Mouse (Mus musculus): Measurements from ENCODE around the gene Tcf25.

The Tcf25 gene

DNA sequence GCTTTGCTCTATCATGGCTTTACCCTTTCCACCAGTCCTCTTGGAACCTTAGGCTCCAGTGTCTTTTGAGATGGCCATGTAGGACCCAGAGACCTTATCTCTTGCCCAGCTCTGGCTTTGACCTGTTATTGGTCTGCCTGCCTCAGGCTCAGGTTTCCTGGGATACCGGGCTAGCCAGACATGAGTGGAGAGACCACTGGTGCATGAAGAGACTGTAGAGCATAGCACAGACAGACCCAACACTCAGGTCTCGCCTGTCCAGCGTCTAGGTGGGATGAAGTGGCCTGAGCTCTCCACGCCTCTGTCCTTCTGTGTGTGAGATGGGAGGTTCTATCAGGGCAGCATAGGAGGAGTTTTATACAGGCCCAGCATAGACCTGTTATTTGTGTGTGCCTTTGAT lies 24.5 kb upstream of the Tcf25 start:
- DNase-seq (ENCODE audit: low spot score in 2 of 2) = no peak

- no peak for DNase-seq (ENCODE audit: low spot score in 2 of 2)
These were observed 21.4 kb upstream of the Tcf25 start for GRCm38 (mm10) chr8:123352118-123352517.

DNA sequence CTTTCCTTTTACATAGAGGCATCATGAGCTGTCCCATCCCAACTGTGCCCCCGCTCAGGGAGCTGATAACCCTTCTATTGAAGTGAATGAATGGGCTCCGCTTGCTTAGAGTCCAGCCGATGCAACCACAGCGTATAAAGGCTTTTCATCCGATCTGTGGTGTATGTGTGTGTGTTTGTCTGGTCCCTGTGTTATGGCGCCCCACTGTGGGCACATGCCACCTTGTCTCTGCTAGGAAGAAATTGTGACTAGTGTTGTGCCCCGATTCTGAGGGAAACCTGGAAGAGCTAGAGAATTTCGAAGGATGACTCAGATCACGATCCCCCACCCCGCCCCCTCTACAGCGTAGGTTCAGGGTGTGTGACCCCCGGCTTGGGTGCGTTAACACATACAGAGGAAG lies 20.8 kb upstream of the Tcf25 start:
- DNase-seq (ENCODE audit: low spot score in 2 of 2) = peak; percentile 29 to 37

DNA sequence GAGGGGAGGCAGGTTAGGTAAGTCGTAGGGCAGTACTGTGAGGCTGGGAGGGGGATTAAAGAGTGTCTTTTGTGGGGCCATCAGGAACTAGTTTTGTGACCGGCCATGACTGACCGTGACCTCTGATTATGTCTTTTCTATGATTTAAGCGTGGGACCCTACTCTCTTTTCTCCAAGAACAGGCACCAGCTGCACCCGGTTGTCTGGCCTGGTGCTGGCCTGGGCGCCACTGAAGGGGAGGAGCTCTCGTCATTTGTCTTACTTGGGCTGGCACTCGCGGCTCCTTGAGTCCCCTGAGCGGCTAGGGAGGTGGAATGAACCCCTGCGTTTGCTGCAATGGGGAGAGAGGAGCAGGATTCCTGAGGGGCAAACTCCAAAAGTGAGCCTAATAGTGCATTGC lies 20.3 kb upstream of the Tcf25 start:
- no peak for DNase-seq (ENCODE audit: low spot score in 2 of 2)

DNA sequence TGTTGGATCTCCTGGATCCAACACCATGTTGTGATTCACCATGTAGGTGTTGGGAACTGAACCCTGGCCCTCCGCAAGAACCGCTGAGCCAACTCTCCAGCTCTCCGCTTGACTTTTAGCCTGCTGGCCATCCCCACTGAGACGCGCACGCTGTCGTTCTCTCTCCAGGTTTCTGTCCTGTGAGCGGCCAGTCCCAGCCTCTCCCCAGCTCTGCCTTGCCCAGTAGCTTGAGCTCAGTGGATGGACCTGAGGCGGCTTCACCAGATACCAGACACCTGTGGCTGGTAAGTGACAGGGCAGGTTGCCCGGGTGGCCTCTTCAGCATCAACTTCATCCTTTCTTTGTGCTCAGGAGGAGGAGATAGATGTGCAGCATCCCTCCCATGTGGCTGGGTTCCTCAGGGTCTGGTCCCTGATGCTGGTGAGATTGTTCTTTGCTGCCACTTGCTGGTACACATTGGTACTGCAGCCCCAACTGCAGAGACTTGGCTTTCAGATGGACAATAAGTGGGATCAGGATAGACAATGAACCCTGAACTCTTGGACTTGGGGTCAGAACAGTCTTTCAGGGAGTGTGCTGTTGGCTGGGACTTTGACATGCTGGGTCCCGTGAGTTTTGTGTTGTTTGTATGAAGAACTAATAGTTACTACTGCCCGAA lies 12.3 kb upstream of the Tcf25 start:
- peak; percentile 56 to 74 for DNase-seq (ENCODE audit: low spot score in 2 of 2)

DNA sequence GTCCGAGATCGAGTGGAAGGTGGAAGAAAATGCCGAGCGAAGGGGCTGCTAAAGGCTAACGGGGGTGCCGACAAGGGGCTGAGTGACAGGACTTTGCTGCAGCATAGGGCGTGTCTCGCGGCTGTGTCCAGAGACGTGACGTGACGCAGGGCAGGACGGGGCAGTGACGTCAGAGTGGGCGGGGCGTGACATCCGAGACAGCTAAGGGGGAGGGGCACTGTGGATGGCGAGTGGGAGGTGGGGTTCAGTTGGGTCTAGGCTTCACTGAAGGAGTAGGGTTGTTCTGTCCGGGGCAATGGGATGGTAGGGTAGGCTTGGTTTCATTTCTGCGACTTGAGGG lies 656 bp downstream of the Tcf25 start:
- DNase-seq (ENCODE audit: low spot score in 2 of 2) = peak; percentile 88 to 91

DNA sequence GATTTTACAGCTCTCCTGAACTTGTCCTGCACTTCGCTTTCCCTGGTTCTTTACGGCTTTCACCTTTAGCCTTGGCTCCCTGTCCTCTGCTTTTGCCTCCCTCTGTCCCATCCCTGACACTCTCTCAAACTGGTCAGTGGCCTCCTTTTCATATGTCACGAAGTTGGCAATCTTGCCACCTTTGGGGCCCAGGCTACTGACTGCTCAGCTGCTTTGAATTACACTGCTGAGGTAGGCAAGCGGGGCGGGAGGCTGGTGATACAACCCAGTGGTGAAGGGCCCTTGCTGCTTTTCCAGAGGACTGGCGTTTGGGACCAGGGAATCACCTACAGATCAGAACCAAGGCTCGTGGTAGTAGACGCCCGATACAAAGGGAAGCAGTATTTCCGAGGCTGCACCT lies 2.1 kb downstream of the Tcf25 start:
- DNase-seq (ENCODE audit: low spot score in 2 of 2) = no peak

DNA sequence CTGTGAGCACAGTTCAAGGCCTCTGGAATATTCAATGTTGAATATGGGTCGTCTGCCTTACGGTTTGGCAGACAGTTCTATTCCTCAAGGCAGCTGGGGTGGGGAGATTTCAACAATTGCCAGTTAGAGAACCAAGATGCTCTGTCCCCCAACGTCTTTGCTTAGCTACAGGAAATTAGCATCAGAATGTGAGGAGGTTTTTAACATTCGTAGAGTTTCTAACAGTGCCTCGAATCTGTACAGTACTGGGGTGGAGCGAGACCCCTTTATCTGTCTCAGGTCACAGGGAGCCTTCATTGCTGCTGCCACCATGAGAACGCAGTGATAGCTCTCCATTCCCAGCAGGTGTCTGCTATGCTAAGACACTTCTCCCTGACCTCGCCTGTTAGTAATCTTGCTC lies 2.6 kb downstream of the Tcf25 start:
- DNase-seq (ENCODE audit: low spot score in 2 of 2) = no peak

DNA sequence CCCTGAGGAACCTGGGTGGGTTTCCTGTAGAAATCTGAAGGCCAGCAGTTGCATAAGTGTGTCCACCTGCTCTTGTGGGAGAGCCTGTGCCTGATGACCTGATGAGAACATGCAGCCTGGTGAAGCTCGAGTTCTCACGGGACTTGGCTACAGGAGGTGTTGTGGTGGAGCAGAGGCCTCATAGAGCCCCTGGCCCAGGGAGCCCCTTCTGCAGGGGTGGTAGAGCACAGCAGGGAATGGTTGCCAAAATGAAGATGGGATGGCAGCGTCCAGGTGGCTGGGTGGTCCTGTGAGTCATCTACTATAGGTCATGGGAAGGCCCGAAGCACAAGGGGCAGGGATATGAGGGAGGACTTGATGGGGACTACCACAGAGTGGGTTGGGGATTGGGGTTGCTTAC lies 8.2 kb downstream of the Tcf25 start:
- no peak for DNase-seq (ENCODE audit: low spot score in 2 of 2)

GRCm38 (mm10) chr8:123382516-123382915 lies 9.0 kb downstream of the Tcf25 start:
- no peak for DNase-seq (ENCODE audit: low spot score in 2 of 2)

- DNase-seq (ENCODE audit: low spot score in 2 of 2) = no peak
These were observed 11.5 kb downstream of the Tcf25 start for GRCm38 (mm10) chr8:123384883-123385540.

- no peak for DNase-seq (ENCODE audit: low spot score in 2 of 2)
These were observed 13.5 kb downstream of the Tcf25 start for GRCm38 (mm10) chr8:123387041-123387440.

DNA sequence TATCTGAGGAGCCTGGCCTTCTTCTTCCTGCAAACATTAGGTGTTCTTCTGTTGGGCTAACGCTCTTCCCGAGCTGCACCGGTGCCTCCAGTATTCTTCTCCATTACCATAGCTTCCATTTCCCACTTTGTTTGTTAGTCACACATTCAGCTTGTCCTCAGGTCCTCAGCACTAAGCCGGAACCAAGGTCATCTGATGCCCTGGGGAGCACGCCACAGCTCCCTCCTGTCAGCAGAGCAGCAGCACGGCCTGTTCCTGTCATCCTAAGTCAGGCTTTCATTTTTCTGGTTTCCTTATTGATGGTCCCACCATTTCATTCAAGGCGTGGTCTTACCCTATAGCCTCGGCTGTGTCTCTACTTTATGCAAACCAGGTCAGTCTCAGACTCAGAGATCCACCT lies 14.2 kb downstream of the Tcf25 start:
- no peak for DNase-seq (ENCODE audit: low spot score in 2 of 2)

DNA sequence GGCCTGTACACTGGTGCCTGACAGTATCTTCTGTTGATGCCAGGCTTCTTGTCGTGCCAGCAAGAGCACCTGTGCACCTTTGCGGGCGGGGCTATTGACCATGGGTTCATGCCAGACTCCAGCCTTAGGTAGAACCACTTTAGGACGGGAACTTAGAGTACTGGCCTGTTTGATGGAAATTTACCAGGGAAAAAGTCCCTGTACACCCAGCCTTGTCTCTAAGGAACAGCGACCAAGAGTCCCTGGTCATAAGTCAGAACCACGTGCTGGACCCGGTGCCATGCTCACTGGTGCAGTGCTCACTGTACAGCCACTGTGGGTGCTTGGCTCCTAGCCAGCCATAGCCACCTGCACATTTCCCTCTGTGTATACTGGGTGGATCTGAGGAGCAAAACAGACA lies 15.5 kb downstream of the Tcf25 start:
- DNase-seq (ENCODE audit: low spot score in 2 of 2) = no peak

DNA sequence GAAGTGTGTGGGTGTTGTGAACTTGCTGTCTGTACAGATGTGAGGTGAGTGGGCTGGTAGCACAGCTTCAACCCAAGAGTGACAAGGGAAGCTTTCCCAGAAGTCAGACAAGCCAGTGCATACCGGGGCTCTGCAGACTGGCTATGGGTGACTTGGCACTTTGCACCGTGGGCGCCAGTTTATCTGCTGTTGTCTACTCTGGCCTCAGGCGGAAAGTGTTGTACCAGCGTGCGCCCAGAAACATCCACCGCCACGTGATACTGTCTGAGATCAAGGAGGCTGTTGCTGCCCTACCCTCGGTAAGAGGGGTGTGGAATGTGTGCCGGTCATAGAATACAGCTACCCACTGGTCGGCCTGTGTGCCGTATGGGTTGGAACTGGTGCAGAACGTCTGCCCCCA lies 24.8 kb downstream of the Tcf25 start:
- DNase-seq (ENCODE audit: low spot score in 2 of 2) = no peak

DNA sequence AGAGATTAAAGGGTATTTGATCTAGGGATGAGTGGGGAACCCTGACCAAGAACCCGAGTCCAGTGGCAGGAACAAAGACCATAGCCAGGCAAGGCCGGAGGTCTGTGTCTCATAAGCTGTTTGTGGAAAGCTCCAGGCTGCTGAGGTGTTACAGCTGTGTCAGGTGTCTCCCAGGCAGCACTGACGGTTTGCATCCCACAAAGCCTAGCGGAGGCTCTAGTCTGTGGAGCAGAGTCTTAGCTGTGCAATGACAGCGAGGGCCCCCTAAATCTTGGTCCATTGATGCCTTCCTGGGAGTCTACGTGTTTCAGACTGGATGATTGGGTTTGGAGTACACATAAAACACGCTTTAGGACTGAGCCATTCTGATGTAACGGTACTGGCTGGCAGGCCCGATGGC lies 28.4 kb downstream of the Tcf25 start:
- no peak for DNase-seq (ENCODE audit: low spot score in 2 of 2)

GRCm38 (mm10) chr8:123402730-123403326 lies 29.3 kb downstream of the Tcf25 start:
- no peak for DNase-seq (ENCODE audit: low spot score in 2 of 2)

DNA sequence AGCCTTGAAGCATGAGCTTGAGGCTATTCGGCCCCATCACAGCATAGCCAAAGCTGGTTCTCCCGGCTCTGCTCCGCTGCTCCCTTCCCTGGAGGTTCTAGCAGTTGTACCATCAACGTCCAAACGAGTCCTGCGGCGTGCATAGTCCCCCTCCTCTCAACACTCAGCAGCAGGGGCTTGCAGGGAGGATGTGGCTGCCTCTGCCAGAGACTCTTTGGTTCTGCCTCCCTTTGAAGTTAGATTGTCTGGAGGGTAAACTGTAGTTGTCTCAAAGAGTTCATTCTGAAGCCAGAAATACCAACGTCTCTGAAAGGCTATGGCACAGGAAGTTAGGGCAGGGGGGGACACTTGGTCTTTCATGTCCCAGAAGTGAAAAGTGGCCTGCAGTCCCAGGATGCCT lies 31.0 kb downstream of the Tcf25 start:
- no peak for DNase-seq (ENCODE audit: low spot score in 2 of 2)

DNA sequence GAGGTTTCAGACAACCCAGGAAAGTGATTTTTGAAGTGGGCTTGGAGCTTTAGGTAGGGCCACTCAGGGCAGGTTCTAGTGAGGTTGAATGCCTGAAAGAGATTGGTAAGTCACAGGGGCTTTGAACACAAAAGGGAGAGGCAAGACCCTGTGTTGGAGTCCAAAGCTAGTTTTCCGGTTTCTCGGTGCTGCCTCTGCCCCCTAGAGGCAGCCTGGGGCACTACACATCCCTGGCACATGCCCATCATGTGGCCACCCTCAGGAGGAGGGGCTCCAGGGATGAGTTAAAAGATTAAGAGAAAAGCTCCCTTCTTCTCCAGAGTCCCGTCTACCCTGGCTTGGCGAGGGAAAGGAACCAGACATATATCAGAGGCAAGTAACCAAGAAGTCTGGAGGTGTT lies 33.2 kb downstream of the Tcf25 start, which contains the start of gene Mc1r:
Mc1r (plus strand) TSS at position 322 of the 400 bp plus-strand sequence.
- DNase-seq (ENCODE audit: low spot score in 2 of 2) = peak in 1 of 2 experiments; percentile 49

DNA sequence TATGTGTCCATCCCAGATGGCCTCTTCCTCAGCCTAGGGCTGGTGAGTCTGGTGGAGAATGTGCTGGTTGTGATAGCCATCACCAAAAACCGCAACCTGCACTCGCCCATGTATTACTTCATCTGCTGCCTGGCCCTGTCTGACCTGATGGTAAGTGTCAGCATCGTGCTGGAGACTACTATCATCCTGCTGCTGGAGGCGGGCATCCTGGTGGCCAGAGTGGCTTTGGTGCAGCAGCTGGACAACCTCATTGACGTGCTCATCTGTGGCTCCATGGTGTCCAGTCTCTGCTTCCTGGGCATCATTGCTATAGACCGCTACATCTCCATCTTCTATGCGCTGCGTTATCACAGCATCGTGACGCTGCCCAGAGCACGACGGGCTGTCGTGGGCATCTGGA lies 34.1 kb downstream of the Tcf25 start:
- no peak for DNase-seq (ENCODE audit: low spot score in 2 of 2)

- no peak for DNase-seq (ENCODE audit: low spot score in 2 of 2)
These were observed 35.3 kb downstream of the Tcf25 start for GRCm38 (mm10) chr8:123408586-123409544.

DNA sequence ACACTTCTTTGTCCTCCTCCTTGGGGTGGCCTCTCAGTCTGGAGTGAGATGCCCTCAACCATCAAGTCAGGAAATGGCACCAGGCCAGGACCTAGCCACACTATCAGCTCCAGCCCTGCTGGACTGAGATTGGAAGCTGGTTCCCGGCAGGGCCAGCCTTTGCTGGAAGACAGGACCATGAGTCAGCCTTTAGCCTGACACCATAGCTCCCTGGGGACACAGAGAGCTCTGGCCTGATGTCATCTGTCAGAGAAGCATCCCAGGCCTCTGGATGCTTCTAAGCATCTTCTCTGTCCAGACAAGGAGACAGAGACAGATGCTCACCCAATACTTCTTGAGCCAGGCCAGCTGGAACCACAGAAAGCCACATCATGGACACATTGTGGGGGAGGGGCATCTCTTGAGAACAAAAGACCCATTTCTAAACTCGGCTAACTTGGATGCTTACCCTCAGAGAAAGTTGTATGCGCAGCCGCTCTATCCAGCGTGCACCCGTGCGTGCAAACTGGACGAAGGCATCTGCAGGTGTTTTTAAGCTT lies 36.6 kb downstream of the Tcf25 start:
- no peak for DNase-seq (ENCODE audit: low spot score in 2 of 2)

All from urinary bladder, adult 18-20 months (tissue).